Comparison of ENCODE assay signal across 19 mouse cellular contexts in genomic region chr11:114715531-114715930, GRCm38 (mm10). TPM values are rescaled to one million over a fixed set of nuclear protein-coding genes. Genes with fewer than 3 reads are reported as not detected.
DNase-seq lines count a peak whose midpoint lies in the region; ATAC-seq lines count a peak whose summit lies in the region.
"Had no signal": no experiment of that assay in that cellular context is flagged by ENCODE, and none has a peak within 500 bp of the region (broad histone marks: within the 10 kb centered on the region; RNA-seq: fewer than 3 reads in every experiment).

No protein-coding gene starts in this region.

- H3K27ac ChIP-seq in liver, embryonic 11.5 days (ENCODE audit: low read depth, low read length), result no peak overlapping the region
- H3K27ac ChIP-seq: embryonic facial prominence, embryonic 10.5 days; neural tube, embryonic 12.5 days had no signal

- DNase-seq in heart, adult 11 months, result peak; percentile 97
- no peak for DNase-seq in heart, postnatal 4 days
- peak; percentile 34 for DNase-seq in kidney, postnatal 10 days
- no peak for DNase-seq in kidney, adult 18-20 months
- peak; percentile 32 to 41 for DNase-seq in gastrocnemius, adult 8-10 months (ENCODE audit: low spot score in 2 of 2)
- peak; percentile 54 for DNase-seq in heart, postnatal 25 days (ENCODE audit: low spot score)
- DNase-seq in liver, embryonic 11.5 days (ENCODE audit: low spot score), result no peak
- no peak for DNase-seq in frontal cortex, postnatal 10 days (ENCODE audit: low spot score in 2 of 2)
- DNase-seq: adrenal gland, adult 8-10 months; cerebellum, adult 11 months; kidney, postnatal 36 days; liver; lung, adult 18-20 months; lung, postnatal 36 days; thymus, postnatal 4 days had no signal

- H3K36me3 ChIP-seq in liver, embryonic 11.5 days (ENCODE audit: control insufficient read depth, insufficient read depth, low read length), result no peaks in the 10 kb centered on the region; the same call in 1 of the 2 replicates
- H3K36me3 ChIP-seq: neural tube, embryonic 12.5 days had no signal

- 76% methylated on average over 7 of the region's 7 CpGs for WGBS in liver, embryonic 11.5 days

- no peak overlapping the region for H3K4me2 ChIP-seq in liver, embryonic 11.5 days
- H3K4me2 ChIP-seq: neural tube, embryonic 12.5 days had no signal

- no peak for ATAC-seq in liver, embryonic 11.5 days (replicated peaks; ENCODE audit: low FRiP score)
- ATAC-seq: forebrain, embryonic 14.5 days had no signal

- no peaks in the 10 kb centered on the region for H3K27me3 ChIP-seq in liver, embryonic 11.5 days (replicated peaks; ENCODE audit: control insufficient read depth, insufficient read depth, low read length)
- H3K27me3 ChIP-seq: neural tube, embryonic 12.5 days had no signal

- intact Hi-C loops in heart, postnatal 25 days (cut with DNase I), result no loop called here

- no peak overlapping the region for H3K9ac ChIP-seq in liver, embryonic 11.5 days (ENCODE audit: low read depth, low read length)
- H3K9ac ChIP-seq: neural tube, embryonic 12.5 days had no signal

- no peak overlapping the region for H3K4me3 ChIP-seq in liver, embryonic 11.5 days (ENCODE audit: low read depth, low read length)
- H3K4me3 ChIP-seq: embryonic facial prominence, embryonic 10.5 days; neural tube, embryonic 12.5 days had no signal

- H3K4me1 ChIP-seq in liver, embryonic 11.5 days (replicated peaks; ENCODE audit: control insufficient read depth, insufficient read depth, low read length), result no peaks in the 10 kb centered on the region

- no peaks in the 10 kb centered on the region for H3K9me3 ChIP-seq in liver, embryonic 11.5 days (ENCODE audit: control insufficient read depth, low read length)
- H3K9me3 ChIP-seq: embryonic facial prominence, embryonic 10.5 days; neural tube, embryonic 12.5 days had no signal

RNA-seq across cellular contexts. Expression of gene Dnaic2, which starts 11.7 kb away (rescaled TPM):
- total RNA-seq in heart, postnatal 4 days (2021), result under 1 TPM; 0.79 to 0.88 TPM
- total RNA-seq in gastrocnemius, adult 8-10 months (2022), result not detected
- under 1 TPM; 0.13 to 0.25 TPM for total RNA-seq in heart, postnatal 25 days (2021)
- not detected in 2 replicates for polyA plus RNA-seq in liver, embryonic 11.5 days (2014; fragmentation: Nextera tagmentation; extraction: Ambion mirVana)
- total RNA-seq: hematopoietic stem cell, adult 5-6 weeks had no signal

RNA-seq across cellular contexts. Expression of gene Ttyh2, which starts 40.3 kb away (rescaled TPM):
- total RNA-seq in heart, postnatal 4 days (2021), result 10 to 100 TPM; 27.4 to 27.7 TPM
- total RNA-seq in gastrocnemius, adult 8-10 months (2022), result 10 to 100 TPM; 17.6 to 20.2 (median 19.4) TPM
- 1 to 10 TPM; 5.3 to 5.8 TPM for total RNA-seq in heart, postnatal 25 days (2021)
- polyA plus RNA-seq in liver, embryonic 11.5 days (2014; fragmentation: Nextera tagmentation; extraction: Ambion mirVana), result 7.1 and 7.4 TPM in 2 replicates

RNA-seq across cellular contexts. Expression of gene Rpl38, which starts 47.2 kb away (rescaled TPM):
- 100 to 1,000 TPM; 922 to 952 TPM for total RNA-seq in heart, postnatal 4 days (2021)
- 100 to 1,000 TPM; 528 to 780 (median 621) TPM for total RNA-seq in gastrocnemius, adult 8-10 months (2022)
- 100 to 1,000 TPM; 532 to 566 TPM for total RNA-seq in heart, postnatal 25 days (2021)
- 1,440 and 1,641 TPM in 2 replicates for polyA plus RNA-seq in liver, embryonic 11.5 days (2014; fragmentation: Nextera tagmentation; extraction: Ambion mirVana)

RNA-seq across cellular contexts. Expression of gene Kif19a, which starts 49.7 kb away (rescaled TPM):
- total RNA-seq in heart, postnatal 4 days (2021), result under 1 TPM; 0.26 to 0.81 TPM
- under 1 TPM in 3 of 4 experiments, not detected in 1; 0.62 to 0.82 (median 0.67) TPM for total RNA-seq in gastrocnemius, adult 8-10 months (2022)
- under 1 TPM; 0.13 to 0.25 TPM for total RNA-seq in heart, postnatal 25 days (2021)
- polyA plus RNA-seq in liver, embryonic 11.5 days (2014; fragmentation: Nextera tagmentation; extraction: Ambion mirVana), result 0.16 TPM in 1 of 2 replicates, not detected in the other

Comparison
In these comparisons a context has a peak if more than half of its experiments do, and no peak if none do; other contexts are left out.
1. DNase-seq: peak in heart, adult 11 months (single experiment), kidney, postnatal 10 days (single experiment), gastrocnemius, adult 8-10 months (2 of 2) and heart, postnatal 25 days (single experiment); none in heart, postnatal 4 days (single experiment), kidney, adult 18-20 months (single experiment), liver, embryonic 11.5 days (single experiment) and frontal cortex, postnatal 10 days (0 of 2).